Mouse (Mus musculus): ENCODE data around the gene D930048N14Rik.
"Not testable (repeated sequence)": the region's sequence is repeated elsewhere in the genome, so short reads cannot be mapped to it uniquely, and the experiment has no call there.

Gene D930048N14Rik

GRCm38 (mm10) chr11:51688330-51689328 lies 37.9 kb downstream of the D930048N14Rik start, which contains the start of gene 0610009B22Rik:
Gene 0610009B22Rik (minus strand): TSS chr11:51688874.
- ATAC-seq (ENCODE audit: insufficient number of reproducible peaks, low FRiP score, low TSS enrichment) = peak; percentile 98

- no peak for ATAC-seq (ENCODE audit: insufficient number of reproducible peaks, low FRiP score, low TSS enrichment)
These were observed 38.6 kb downstream of the D930048N14Rik start for GRCm38 (mm10) chr11:51689343-51689742.

GRCm38 (mm10) chr11:51690597-51690996 lies 39.8 kb downstream of the D930048N14Rik start:
- not testable (repeated sequence) for ATAC-seq (ENCODE audit: insufficient number of reproducible peaks, low FRiP score, low TSS enrichment)

GRCm38 (mm10) chr11:51694984-51695383 lies 44.2 kb downstream of the D930048N14Rik start:
- ATAC-seq (ENCODE audit: insufficient number of reproducible peaks, low FRiP score, low TSS enrichment) = no peak

GRCm38 (mm10) chr11:51702831-51703230 lies 52.1 kb downstream of the D930048N14Rik start:
- ATAC-seq (ENCODE audit: insufficient number of reproducible peaks, low FRiP score, low TSS enrichment) = no peak

- no peak for ATAC-seq (ENCODE audit: insufficient number of reproducible peaks, low FRiP score, low TSS enrichment)
These were observed 52.7 kb downstream of the D930048N14Rik start for GRCm38 (mm10) chr11:51703379-51703998.

GRCm38 (mm10) chr11:51706451-51706850 lies 55.7 kb downstream of the D930048N14Rik start:
- no peak for ATAC-seq (ENCODE audit: insufficient number of reproducible peaks, low FRiP score, low TSS enrichment)

GRCm38 (mm10) chr11:51707080-51707479 lies 56.3 kb downstream of the D930048N14Rik start:
- no peak for ATAC-seq (ENCODE audit: insufficient number of reproducible peaks, low FRiP score, low TSS enrichment)
